Mouse (Mus musculus) stomach, embryonic 16.5 days (tissue): ENCODE results near the gene Nup62cl. TPM values are rescaled to one million over a fixed set of nuclear protein-coding genes. Genes with fewer than 3 reads are reported as not detected.

ENCODE experiments used
- polyA plus RNA-seq: library from polyadenylated mRNA; unstranded; fragments of >200 nt; fragmentation: Nextera tagmentation; extraction: Ambion mirVana; gene quantifications from 2 replicates; pipeline ENCODE4 v1.2.1, GENCODE M21; 2015

Gene Nup62cl
- polyA plus RNA-seq, 1 experiment from 2014 or later, result 7.3 TPM

Other genes with a start within 250 kb of the Nup62cl start
- 11.9 and 18.0 TPM in 2 replicates for gene Morc4, start 191.0 kb downstream of the Nup62cl start, polyA plus RNA-seq
- gene Rbm41, start 64.1 kb downstream of the Nup62cl start, polyA plus RNA-seq, result 3.1 and 4.1 TPM in 2 replicates
- gene Pih1h3b, start 167 bp upstream of the Nup62cl start, polyA plus RNA-seq, result not detected in 2 replicates